Mouse (Mus musculus): ENCODE data around the gene Hyal5.

The Hyal5 gene

DNA sequence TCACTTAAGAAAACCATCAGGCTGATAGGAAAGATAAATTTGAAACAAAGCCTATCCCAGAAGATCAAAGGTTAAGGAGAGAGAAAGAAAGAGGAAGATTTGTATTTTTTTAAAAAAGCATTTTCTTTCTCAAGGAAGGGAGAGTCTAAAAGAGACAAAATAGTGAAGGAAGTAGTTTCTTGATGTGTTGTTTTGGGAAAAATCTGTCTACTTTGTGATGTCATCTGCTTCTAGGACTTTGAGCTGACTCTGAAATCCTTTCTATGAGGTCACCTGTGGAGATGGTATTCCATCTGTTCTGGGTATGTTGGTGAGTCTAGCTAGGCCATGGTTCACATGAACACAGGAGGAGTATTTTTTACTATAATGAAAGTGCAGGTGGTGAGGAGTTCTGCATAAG is at the start of gene Hyal5:
TSS of gene Hyal5 (plus strand) at position 301 of the 400 bp plus-strand sequence.
- in situ Hi-C loops (cut with MboI, MseI) = no loop called here

DNA sequence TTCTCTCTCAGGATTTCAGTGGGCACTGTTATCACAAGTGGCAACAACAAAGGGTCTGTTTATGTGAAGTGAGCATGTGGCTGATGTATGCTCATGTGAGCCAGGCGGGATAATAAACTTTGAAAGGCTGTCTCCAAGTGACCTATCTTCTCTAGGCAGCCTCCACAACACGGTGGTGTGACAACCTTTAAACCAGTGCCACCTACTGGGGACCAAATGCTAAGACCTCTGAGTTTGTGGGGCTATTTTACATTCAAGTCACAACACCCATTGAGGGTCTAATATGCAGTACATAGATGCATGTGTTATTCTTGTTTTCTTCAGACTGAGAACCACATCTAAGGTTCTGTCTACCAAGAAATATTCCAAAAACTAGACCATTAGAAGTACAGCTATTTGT is 35.7 kb upstream of the Hyal5 start:
- in situ Hi-C loops (cut with MboI, MseI) = no loop called here

DNA sequence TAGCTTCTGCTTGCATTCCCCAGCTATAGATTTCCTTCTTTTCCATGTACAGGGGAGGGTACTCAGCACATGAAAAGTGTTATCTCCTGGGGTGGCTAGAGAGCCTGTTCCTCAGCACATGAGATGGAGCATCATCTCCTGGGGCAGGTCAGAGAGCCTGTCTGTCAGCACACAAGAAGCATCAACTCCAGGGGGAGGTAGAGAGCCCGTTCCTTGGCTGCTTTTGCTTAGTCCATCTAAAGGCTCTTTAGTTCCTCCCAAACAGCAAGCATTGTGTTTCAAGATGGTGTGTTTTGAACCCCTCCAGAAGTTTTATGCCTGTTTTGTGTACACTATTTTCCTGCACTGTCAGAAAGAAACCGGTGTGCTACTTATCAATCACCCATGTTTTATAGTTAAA is 2.5 kb downstream of the Hyal5 start:
- in situ Hi-C loops (cut with MboI, MseI) = no loop called here

DNA sequence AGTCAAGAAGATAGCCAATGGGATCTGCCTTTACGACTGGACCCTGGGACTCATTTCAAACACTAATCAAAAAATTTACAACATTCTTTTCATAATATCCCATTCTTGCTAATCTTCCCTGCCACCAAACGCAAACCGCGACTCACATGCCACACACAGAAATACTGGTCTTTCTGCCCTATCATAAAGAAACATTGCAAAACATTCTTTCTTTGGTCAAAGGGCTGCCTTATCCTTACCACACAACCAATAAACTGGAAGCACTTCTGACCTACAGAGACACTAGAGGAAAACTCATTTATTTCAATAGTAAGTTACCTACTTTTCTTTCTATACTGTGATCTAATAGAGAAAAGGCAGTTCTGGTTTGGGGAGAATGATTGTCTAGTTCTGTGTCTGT is 5.9 kb downstream of the Hyal5 start:
- in situ Hi-C loops (cut with MboI, MseI) = no loop called here

DNA sequence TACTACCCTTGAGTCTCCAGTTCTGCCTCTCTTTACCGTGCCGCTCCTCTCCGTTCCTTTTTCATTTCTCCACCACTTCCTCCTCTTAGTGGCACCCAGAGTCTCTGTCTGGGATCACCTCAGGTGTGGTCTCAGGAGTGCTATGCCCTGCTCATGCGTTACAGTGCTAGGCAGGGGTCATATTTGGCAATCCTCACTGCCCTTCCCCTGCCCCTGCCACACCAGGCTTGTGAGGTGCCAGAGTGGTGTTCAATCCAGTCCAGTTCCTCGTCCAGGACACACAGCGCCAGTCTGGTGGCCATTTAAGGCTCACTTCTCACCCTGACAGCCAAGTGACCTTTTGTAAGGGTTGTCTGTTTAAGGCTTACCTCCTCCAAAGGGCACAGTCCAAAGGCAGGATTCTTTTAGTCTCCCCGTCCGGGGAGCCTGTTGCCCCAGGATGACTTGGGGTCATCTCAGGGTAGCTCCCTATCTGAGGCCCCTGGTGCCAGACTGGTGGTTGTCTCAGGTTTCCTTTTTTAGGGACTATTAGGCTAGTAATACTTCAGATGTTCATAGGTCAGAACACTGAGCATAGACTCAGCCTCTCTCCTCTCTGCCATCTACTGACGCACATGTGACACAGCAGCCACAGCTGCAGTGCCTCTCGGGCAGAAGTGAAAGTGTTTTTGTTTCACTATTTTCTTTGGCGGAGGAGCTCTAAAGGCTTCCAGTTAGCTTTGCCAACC is 36.5 kb downstream of the Hyal5 start:
- in situ Hi-C loops (cut with MboI, MseI) = no loop called here

DNA sequence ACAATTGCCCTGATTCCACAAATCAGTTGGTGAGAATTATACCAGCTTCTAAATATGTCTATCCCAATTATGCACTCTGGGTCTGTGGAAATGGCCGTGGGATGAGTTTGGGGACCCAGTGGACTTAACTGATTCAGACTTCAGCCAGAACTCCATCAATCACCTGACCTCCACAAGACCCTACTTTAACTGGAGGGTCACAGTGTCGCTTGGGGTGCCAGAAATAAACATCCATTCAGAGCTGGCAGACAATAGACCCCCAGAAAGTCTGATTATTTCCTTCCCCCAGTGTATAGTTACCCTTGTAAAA is 37.0 kb downstream of the Hyal5 start:
- in situ Hi-C loops (cut with MboI, MseI) = no loop called here

- in situ Hi-C loops (cut with MboI, MseI) = no loop called here
These were observed 47.3 kb downstream of the Hyal5 start for GRCm38 (mm10) chr6:24905101-24905500.

DNA sequence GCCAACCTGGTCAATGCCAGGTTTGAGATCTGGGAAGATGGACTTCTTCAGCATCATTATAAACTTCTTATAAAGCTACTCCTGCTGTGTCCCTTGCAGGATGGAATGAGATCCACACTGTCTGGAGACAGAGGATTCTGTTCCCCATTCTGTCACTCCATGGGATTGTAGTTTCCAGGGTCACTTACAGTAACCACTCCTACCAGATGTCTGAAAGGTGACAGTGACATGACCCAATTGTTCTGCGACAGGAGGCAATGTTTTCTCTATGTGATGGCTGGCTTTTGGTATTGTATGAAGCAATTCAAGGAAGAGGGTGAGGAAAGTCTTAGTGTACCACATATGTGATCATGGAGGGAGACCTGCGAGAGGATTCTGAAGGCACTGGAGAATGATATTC is 50.0 kb downstream of the Hyal5 start:
- in situ Hi-C loops (cut with MboI, MseI) = no loop called here

DNA sequence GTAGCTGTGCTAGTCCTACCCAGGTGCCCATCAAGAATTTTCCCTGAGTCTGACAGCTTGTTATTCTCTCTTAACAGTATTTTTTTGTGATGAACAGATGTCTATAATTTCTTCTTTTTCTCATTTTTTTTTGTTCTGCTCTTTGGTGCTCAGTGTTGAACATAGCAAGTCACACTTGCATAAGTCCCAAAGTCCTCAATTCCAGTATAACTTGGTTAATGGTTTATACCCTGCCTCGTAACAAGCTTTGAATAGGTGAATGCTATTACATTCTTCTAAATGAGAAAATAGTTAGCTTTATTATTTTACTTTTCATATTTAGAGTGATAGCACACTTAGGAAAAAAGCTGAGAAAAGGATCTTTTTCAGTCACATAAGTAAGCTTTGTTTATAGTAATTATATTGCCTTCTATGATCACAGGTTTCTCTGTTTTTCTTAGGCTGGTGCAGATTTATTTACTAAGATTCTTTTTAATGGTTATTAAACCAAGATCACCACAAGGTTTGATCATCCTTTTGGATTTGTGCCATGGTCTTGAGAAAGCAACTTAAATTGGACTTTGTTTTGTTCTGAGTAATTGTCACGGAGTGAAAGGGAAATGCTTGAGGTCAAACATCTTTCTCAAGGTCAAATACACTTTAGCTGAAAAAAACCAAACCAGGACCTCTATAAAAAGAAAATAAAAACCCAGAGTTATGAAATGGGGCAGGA is 52.4 kb downstream of the Hyal5 start:
- in situ Hi-C loops (cut with MboI, MseI) = no loop called here

GRCm38 (mm10) chr6:24910728-24911105 is 52.9 kb downstream of the Hyal5 start:
- in situ Hi-C loops (cut with MboI, MseI) = no loop called here

DNA sequence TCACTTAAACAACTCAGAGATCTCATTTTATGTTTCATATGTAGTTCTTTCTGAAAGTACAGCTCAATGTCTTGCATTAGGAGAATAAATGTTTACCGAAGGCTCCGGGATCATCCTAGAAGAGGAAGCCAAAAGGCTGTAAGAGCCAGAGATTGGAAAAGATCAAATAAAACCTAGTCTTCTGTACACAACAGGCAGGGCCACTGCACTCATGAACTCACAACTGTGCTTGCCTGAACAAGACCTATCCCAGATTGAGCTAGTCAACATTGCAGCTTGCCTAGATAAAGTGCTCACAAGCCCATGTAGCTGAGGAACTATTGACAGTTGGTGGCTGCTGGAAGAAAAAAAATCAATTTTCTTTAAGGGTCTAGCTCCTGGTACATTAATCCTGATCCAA is 55.8 kb downstream of the Hyal5 start:
- in situ Hi-C loops (cut with MboI, MseI) = no loop called here

- in situ Hi-C loops (cut with MboI, MseI) = no loop called here
These were observed 67.4 kb downstream of the Hyal5 start for GRCm38 (mm10) chr6:24925076-24925785.

Measured in T-helper 2 cell (primary cell).